Mouse (Mus musculus) embryonic fibroblast, embryonic 13.5 days (primary cell): ENCODE data around the gene Efnb3.

Experiments
- CTCF ChIP-seq: IDR thresholded peaks from 2 replicates; pipeline ENCODE4 v1.5.1; 2011; ENCODE audit warnings: mild to moderate bottlenecking, control low read depth, low read length, moderate library complexity, borderline replicate concordance; ENCODE audit not compliant: insufficient read depth
- POLR2A ChIP-seq: IDR thresholded peaks from 2 replicates; pipeline ENCODE4 v1.6.1; 2011; ENCODE audit warnings: low read depth, mild to moderate bottlenecking, control low read depth, low read length, moderate library complexity

DNA sequence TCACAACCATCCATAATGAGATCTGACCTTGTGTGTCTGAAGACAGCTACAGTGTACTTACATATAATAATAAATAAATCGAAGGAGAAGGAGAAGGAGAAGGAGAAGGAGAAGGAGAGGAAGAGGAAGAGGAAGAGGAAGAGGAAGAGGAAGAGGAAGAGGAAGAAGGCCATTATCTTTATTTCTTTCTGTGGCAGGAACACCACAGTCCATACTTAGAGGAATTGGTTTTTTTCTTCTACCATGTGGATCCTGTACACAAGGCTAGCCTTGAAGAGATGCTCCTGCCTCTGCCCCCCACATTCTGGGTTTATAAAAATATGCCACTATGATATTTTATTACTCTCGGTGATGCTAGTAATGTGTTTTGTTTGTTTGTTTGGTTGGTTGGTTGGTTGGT lies 46.8 kb upstream of the Efnb3 start:
- TF ChIP-seq POLR2A (no peak), CTCF (no peak)
